Mouse (Mus musculus) monocyte, adult 5-6 weeks (primary cell): ENCODE data around the gene Ift27. TPM values are rescaled to one million over a fixed set of nuclear protein-coding genes. Genes with fewer than 3 reads are reported as not detected.

Experiments used
- ATAC-seq: fragments of 153-309, 156-312 bp; replicated peaks from 2 replicates; pipeline ENCODE4 v1.8.0; 2017; ENCODE audit warnings: mild to moderate bottlenecking; ENCODE audit not compliant: low TSS enrichment, insufficient number of reproducible peaks, severe bottlenecking, poor library complexity, low FRiP score
- total RNA-seq: library from RNA; stranded (forward); fragments of 200-1000, 200-491, 200-594 nt; gene quantifications from 3 replicates; pipeline ENCODE4 v1.2.3, GENCODE M21; 2017

Ift27 gene
- total RNA-seq, 1 experiment from 2014 or later = 3.5 TPM

DNA sequence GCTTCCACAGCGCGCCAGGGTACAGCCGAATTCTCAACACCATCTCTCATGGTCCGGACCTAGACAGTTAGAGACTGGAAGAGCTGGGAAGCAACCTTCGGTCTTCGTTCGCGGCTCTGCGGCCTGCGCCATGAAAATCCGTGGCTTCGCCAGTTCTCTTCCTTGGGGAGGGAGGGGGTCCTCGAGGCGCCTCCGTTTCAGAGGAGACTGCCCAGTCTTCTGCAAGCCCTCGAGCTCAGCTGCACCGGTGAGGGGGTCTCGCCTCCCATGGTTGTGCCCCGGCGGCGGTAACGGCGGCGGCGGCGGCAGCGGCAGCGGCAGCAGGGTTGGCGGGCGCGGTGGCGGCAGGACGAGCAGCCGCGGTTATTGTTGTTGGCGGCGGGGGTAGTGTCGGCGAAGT lies 54.7 kb downstream of the Ift27 start:
- ATAC-seq = no peak

GRCm38 (mm10) chr15:78118275-78118995 lies 55.5 kb downstream of the Ift27 start:
- ATAC-seq = no peak

DNA sequence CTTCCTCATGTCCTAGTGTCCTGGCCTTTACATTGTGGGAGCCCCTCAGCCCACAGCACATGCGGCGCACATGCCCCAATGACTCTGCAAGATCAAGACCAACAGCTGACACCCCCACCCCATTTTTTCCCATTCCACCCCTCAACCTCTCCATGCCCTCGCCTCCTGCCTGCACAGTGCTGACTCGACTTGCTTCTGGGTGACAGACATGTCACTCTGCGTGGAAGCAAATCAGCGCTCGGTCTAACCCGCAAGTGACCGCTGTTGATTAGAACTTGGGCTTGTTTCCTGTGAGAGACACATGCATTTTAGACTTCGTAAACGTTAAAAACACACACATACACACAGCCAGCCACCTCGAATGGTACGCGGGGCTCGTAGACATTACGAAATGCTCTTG lies 56.2 kb downstream of the Ift27 start:
- no peak for ATAC-seq

- ATAC-seq = no peak
Measured at GRCm38 (mm10) chr15:78116936-78117335, 57.0 kb downstream of the Ift27 start.

- ATAC-seq = no peak
Measured at GRCm38 (mm10) chr15:78116244-78116643, 57.7 kb downstream of the Ift27 start.

Other genes starting within 250 kb of the Ift27 start
- 27.0 to 38.4 TPM (median 33.9 TPM) in 3 replicates for gene Txn2, start 245.1 kb downstream of the Ift27 start, total RNA-seq
- gene Foxred2, start 217.4 kb downstream of the Ift27 start, total RNA-seq = 4.6 to 5.4 TPM (median 5.1 TPM) in 3 replicates
- gene Eif3d, start 203.3 kb downstream of the Ift27 start, total RNA-seq = 119 to 136 TPM (median 124 TPM) in 3 replicates
- gene Cacng2, start 54.1 kb downstream of the Ift27 start, total RNA-seq = not detected in 3 replicates
- 0.49 TPM in 1 of 3 replicates, not detected in the others for gene Pvalb, start 32.3 kb upstream of the Ift27 start, total RNA-seq
- 206 to 223 TPM (median 216 TPM) in 3 replicates for gene Ncf4, start 70.7 kb upstream of the Ift27 start, total RNA-seq
- gene Csf2rb2, start 131.6 kb upstream of the Ift27 start, total RNA-seq = 7.1 to 15.7 TPM (median 8.0 TPM) in 3 replicates
- 52.3 to 134 TPM (median 103 TPM) in 3 replicates for gene Csf2rb, start 151.6 kb upstream of the Ift27 start, total RNA-seq
- 5.0 TPM in 1 of 3 replicates, not detected in the others for gene Tex33, start 221.8 kb upstream of the Ift27 start, total RNA-seq
- gene Tst, start 231.8 kb upstream of the Ift27 start, total RNA-seq = 2.2 TPM in 1 of 3 replicates, not detected in the others
- 5.8 to 10.2 TPM (median 8.7 TPM) in 3 replicates for gene Mpst, start 232.3 kb upstream of the Ift27 start, total RNA-seq